Mouse (Mus musculus) macrophage (primary cell): ENCODE data around the gene Pkd1. TPM values are rescaled to one million over a fixed set of nuclear protein-coding genes. Genes with fewer than 3 reads are reported as not detected.

ENCODE experiments used
- H3K27ac ChIP-seq: fragments of 350-480 bp; formaldehyde crosslinking; 2 replicates; pipeline ENCODE4 v1.9.0; 2021
- H3K36me3 ChIP-seq: fragments of 350-480 bp; formaldehyde crosslinking; 2 replicates; pipeline ENCODE4 v1.9.0; 2021; ENCODE audit errors: inconsistent target
- H3K4me3 ChIP-seq: fragments of 350-480 bp; formaldehyde crosslinking; 2 replicates; pipeline ENCODE4 v1.9.0; 2021; ENCODE audit errors: inconsistent target
- H3K79me2 ChIP-seq: fragments of 350-480 bp; formaldehyde crosslinking; 2 replicates; pipeline ENCODE4 v1.9.0; 2021; ENCODE audit errors: inconsistent target
- WGBS: methylation state at CpG from one replicate; pipeline ENCODE4 v1.1.7; 2026; ENCODE audit warnings: inconsistent platforms; ENCODE audit not compliant: missing documents; 5-methylcytosine and 5-hydroxymethylcytosine counted together
- polyA plus RNA-seq: library from polyadenylated mRNA; stranded (reverse); fragments of 250-400 nt; gene quantifications from 3 replicates; pipeline ENCODE4 v1.2.4, GENCODE M21; 2018; ENCODE audit warnings: inconsistent platforms

Pkd1 gene
- polyA plus RNA-seq, 1 experiment from 2014 or later: 9.7 TPM

DNA sequence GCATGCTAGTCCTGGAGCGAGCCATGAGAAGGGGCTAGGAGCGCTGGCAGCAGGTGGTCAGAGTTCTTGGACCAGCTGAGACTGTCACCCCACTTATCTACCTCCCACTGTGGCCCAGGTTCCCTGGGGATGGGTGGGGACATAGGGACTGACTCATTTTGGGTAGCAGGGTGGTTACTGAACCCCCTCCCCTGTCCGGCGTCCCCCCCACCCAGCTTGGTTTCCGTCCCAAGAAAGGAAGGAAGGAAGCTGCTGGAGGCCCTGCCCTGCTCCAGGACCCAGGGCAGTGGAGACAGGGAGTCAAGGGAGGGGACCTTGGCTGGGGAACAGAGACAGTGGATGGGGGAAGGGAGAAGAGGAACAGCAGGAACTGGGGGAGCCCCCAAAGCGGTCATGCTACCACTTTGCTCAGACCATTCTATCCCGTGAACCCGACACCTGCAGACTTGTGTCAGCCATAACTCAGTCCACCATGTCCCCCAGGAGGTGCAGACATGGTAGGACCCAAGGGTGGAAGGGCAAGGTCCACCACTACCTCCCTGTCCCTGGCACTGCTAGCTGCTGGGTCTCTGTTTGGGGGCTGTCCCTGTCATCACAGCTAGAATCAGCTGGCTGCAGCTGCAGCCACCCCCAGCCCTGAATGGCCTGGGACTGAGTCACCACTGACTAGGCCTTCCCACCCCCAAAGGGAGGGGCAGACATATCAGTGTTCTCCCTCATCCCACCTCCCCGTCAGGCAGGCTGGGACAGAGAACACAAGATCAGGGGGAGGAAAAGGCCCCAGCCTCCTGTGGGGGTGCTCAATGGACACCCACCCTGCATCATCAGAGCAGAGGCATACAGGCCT is 95.5 kb downstream of the Pkd1 start:
- no peak overlapping the region for H3K4me3 ChIP-seq
- WGBS: 73% methylated on average over 8 of the region's 9 CpGs
- H3K27ac ChIP-seq: no peak overlapping the region
- H3K36me3 ChIP-seq: no peaks in the 10 kb centered on the region
- H3K79me2 ChIP-seq: no peaks in the 10 kb centered on the region

DNA sequence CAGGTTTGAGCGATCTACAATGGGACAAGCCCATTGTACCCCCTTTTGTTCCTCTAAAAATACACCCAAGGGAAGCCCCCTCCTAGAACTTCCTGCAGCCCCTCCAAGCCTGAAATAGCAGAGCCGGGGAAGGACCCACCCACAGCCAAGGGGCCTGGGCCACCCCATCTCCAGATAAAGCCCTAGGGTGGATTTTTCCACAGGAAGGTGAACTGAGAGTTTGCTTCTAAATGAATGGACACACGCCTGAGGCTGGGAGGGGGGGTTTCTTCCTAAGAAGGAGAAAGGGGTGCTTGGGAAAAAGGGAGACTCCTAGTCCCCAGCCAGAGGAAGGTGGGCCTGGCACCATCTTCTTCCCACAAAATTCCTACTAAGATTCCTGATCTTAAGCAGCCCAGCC is 96.3 kb downstream of the Pkd1 start:
- Histone ChIP-seq H3K36me3 (no peaks in the 10 kb centered on the region), H3K79me2 (no peaks in the 10 kb centered on the region), H3K27ac (no peak overlapping the region), H3K4me3 (no peak overlapping the region)
- 96% methylated on average over 3 of the region's 3 CpGs for WGBS

Other genes with a start within 250 kb of the Pkd1 start
- 0.16 to 0.30 TPM (median 0.26 TPM) in 3 replicates for gene Abca17, start 198.8 kb upstream of the Pkd1 start, polyA plus RNA-seq
- gene Abca3, start 197.9 kb upstream of the Pkd1 start, polyA plus RNA-seq: 26.0 to 44.3 TPM (median 31.7 TPM) in 3 replicates
- 59.5 to 100 TPM (median 80.3 TPM) in 3 replicates for gene Rnps1, start 135.3 kb upstream of the Pkd1 start, polyA plus RNA-seq
- gene Eci1, start 123.2 kb upstream of the Pkd1 start, polyA plus RNA-seq: 10.4 to 30.9 TPM (median 23.5 TPM) in 3 replicates
- gene Dnase1l2, start 106.7 kb upstream of the Pkd1 start, polyA plus RNA-seq: 0.23 to 1.5 TPM (median 1.1 TPM) in 3 replicates
- gene E4f1, start 79.5 kb upstream of the Pkd1 start, polyA plus RNA-seq: 7.7 to 13.8 TPM (median 10.3 TPM) in 3 replicates
- 7.0 to 22.6 TPM (median 15.0 TPM) in 3 replicates for gene Pgp, start 79.4 kb upstream of the Pkd1 start, polyA plus RNA-seq
- gene Bricd5, start 76.0 kb upstream of the Pkd1 start, polyA plus RNA-seq: not detected in 3 replicates
- gene Mlst8, start 70.8 kb upstream of the Pkd1 start, polyA plus RNA-seq: 10.9 to 13.2 TPM (median 11.6 TPM) in 3 replicates
- not detected in 3 replicates for gene Caskin1, start 61.2 kb upstream of the Pkd1 start, polyA plus RNA-seq
- gene Traf7, start 21.9 kb upstream of the Pkd1 start, polyA plus RNA-seq: 42.9 to 61.3 TPM (median 48.4 TPM) in 3 replicates
- gene Rab26, start 15.6 kb upstream of the Pkd1 start, polyA plus RNA-seq: not detected in 3 replicates
- gene Tsc2, start 82.8 kb downstream of the Pkd1 start, polyA plus RNA-seq: 33.7 to 43.4 TPM (median 35.5 TPM) in 3 replicates
- 3.1 to 5.8 TPM (median 3.7 TPM) in 3 replicates for gene Nthl1, start 82.8 kb downstream of the Pkd1 start, polyA plus RNA-seq
- gene Slc9a3r2, start 100.5 kb downstream of the Pkd1 start, polyA plus RNA-seq: 0.15 TPM in 1 of 3 replicates, not detected in the others
- gene Npw, start 108.6 kb downstream of the Pkd1 start, polyA plus RNA-seq: not detected in 3 replicates
- 8.0 to 14.3 TPM (median 12.2 TPM) in 3 replicates for gene Zfp598, start 119.9 kb downstream of the Pkd1 start, polyA plus RNA-seq
- 0.14 to 0.76 TPM (median 0.19 TPM) in 3 replicates for gene Syngr3, start 140.1 kb downstream of the Pkd1 start, polyA plus RNA-seq
- 16.2 to 28.0 TPM (median 20.3 TPM) in 3 replicates for gene Gfer, start 146.3 kb downstream of the Pkd1 start, polyA plus RNA-seq
- 0.50 to 3.8 TPM (median 0.72 TPM) in 3 replicates for gene Noxo1, start 146.4 kb downstream of the Pkd1 start, polyA plus RNA-seq
- gene Tbl3, start 157.8 kb downstream of the Pkd1 start, polyA plus RNA-seq: 10.6 to 22.6 TPM (median 18.7 TPM) in 3 replicates
- not detected in 3 replicates for gene Rnf151, start 168.2 kb downstream of the Pkd1 start, polyA plus RNA-seq
- 612 to 1,759 TPM (median 1,226 TPM) in 3 replicates for gene Rps2, start 168.3 kb downstream of the Pkd1 start, polyA plus RNA-seq
- gene Ndufb10, start 174.6 kb downstream of the Pkd1 start, polyA plus RNA-seq: 128 to 178 TPM (median 156 TPM) in 3 replicates
- gene Rpl3l, start 178.0 kb downstream of the Pkd1 start, polyA plus RNA-seq: not detected in 3 replicates
- gene Msrb1, start 186.8 kb downstream of the Pkd1 start, polyA plus RNA-seq: 145 to 266 TPM (median 156 TPM) in 3 replicates
- not detected in 3 replicates for gene Hs3st6, start 203.2 kb downstream of the Pkd1 start, polyA plus RNA-seq